Mouse (Mus musculus): ENCODE data around the gene Ppp2r5e.

DNA sequence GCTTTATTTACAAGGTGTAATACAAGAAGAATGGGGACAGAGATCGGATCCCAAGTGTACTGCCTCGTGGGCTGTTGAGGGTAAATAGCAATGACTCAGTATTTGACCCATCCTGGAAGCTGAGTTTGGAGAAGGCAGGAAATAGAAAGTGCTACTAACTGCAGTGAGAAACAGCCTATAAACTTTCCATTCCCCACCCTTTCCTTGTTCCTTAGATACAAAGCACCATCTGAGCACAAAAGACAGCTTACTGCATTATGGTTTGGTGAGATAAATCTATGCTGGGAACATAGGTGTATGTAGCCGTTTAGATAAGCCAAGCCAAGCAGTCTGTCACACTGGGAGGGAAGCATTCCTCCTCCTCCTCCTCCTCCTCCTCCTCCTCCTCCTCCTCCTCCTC lies 26.8 kb upstream of the Ppp2r5e start:
- TF ChIP-seq POLR2A (IDR thresholded peaks at IDR 0.05; ENCODE audit: extremely low read depth, insufficient read depth, low read length): no peak
- TF ChIP-seq CTCF (IDR thresholded peaks at IDR 0.05; ENCODE audit: low read depth, low read length): no peak

Measured in liver, adult 2 months (tissue).